Mouse (Mus musculus) CH12.LX (cell line): ENCODE data around the gene Etv2. TPM values are rescaled to one million over a fixed set of nuclear protein-coding genes. Genes with fewer than 3 reads are reported as not detected.

Source experiments
- DNase-seq: peaks from one replicate; pipeline ENCODE4 v3.0.0-alpha.2; 2013; ENCODE audit errors: extremely low read depth
- H3K27ac ChIP-seq: 2 replicates; pipeline ENCODE4 v1.5.1; 2012; ENCODE audit warnings: low read depth, mild to moderate bottlenecking, control low read depth, moderate library complexity; ENCODE audit not compliant: insufficient read depth
- H3K27me3 ChIP-seq: replicated peaks from 2 replicates; pipeline ENCODE3; 2012; ENCODE audit warnings: inconsistent platforms
- H3K36me3 ChIP-seq, 2 experiments: replicated peaks in 1 of 2; 2 replicates each; pipeline versions ENCODE3 to v1.6.1; 2012; ENCODE audit warnings: inconsistent platforms in 1 of 2, low read length in 1 of 2, mild to moderate bottlenecking in 1 of 2, mixed read lengths in 1 of 2, moderate library complexity in 1 of 2; ENCODE audit not compliant: control insufficient read depth in 1 of 2, insufficient read depth in 1 of 2
- H3K4me1 ChIP-seq, 2 experiments: 2 replicates each; pipeline ENCODE4 v1.6.1; 2012; ENCODE audit warnings: inconsistent platforms in 1 of 2, moderate library complexity in 1 of 2; ENCODE audit not compliant: insufficient read depth in 2 of 2, control insufficient read depth in 1 of 2
- H3K4me2 ChIP-seq: 2 replicates; pipeline ENCODE4 v1.6.1; 2012; ENCODE audit warnings: low read depth, mild to moderate bottlenecking, control low read depth; ENCODE audit not compliant: poor library complexity, insufficient read depth, severe bottlenecking
- H3K4me3 ChIP-seq, 3 experiments: fragments of 150-350 bp in 1 of 3; sonication (generic) in 1 of 3; replicated peaks in 1 of 3; 2 replicates each; pipeline versions ENCODE3 to v1.5.1; 2011 to 2012; ENCODE audit warnings: low read depth in 2 of 3, low read length in 2 of 3, mild to moderate bottlenecking in 2 of 3, moderate library complexity in 2 of 3, control low read depth in 1 of 3, improper control_type of control experiment in 1 of 3, inconsistent platforms in 1 of 3, mixed read lengths in 1 of 3; ENCODE audit not compliant: poor library complexity in 1 of 3
- H3K79me2 ChIP-seq: replicated peaks from 2 replicates; pipeline ENCODE4 v1.6.1; 2012; ENCODE audit warnings: mild to moderate bottlenecking, moderate library complexity; ENCODE audit not compliant: control insufficient read depth, poor library complexity, insufficient read depth, severe bottlenecking; ENCODE audit errors: extremely low read depth
- H3K9ac ChIP-seq: 2 replicates; pipeline ENCODE4 v1.6.1; 2012; ENCODE audit warnings: low read depth, mild to moderate bottlenecking, control low read depth, moderate library complexity; ENCODE audit not compliant: insufficient read depth
- H3K9me3 ChIP-seq: replicated peaks from 2 replicates; pipeline ENCODE3; 2012; ENCODE audit warnings: low read length, inconsistent platforms, mixed read lengths
- BHLHE40 ChIP-seq: IDR thresholded peaks from 2 replicates; pipeline ENCODE4 v1.6.1; 2011; ENCODE audit warnings: mild to moderate bottlenecking, low read depth, low read length, improper control_type of control experiment
- ELF1 ChIP-seq: IDR thresholded peaks from 2 replicates; pipeline ENCODE4 v1.6.1; 2014; ENCODE audit warnings: low read depth, mild to moderate bottlenecking, inconsistent platforms, low read length, improper control_type of control experiment
- EP300 ChIP-seq: IDR thresholded peaks from 2 replicates; pipeline ENCODE4 v1.6.1; 2011; ENCODE audit warnings: low read length, improper control_type of control experiment
- ETS1 ChIP-seq: conservative IDR thresholded peaks from 2 replicates; pipeline ENCODE4 v1.6.1; 2012; ENCODE audit warnings: low read depth, mild to moderate bottlenecking, inconsistent platforms, low read length, improper control_type of control experiment, moderate library complexity
- JUN ChIP-seq: IDR thresholded peaks from 2 replicates; pipeline ENCODE4 v1.6.1; 2011; ENCODE audit warnings: low read depth, mild to moderate bottlenecking, low read length, improper control_type of control experiment, moderate library complexity; ENCODE audit not compliant: insufficient read depth
- JUND ChIP-seq: conservative IDR thresholded peaks from 2 replicates; pipeline ENCODE4 v1.6.1; 2011; ENCODE audit warnings: low read depth, low read length, improper control_type of control experiment
- KAT2A ChIP-seq: IDR thresholded peaks from 2 replicates; pipeline ENCODE4 v1.6.1; 2012; ENCODE audit warnings: low read length, improper control_type of control experiment, inconsistent platforms; ENCODE audit not compliant: insufficient replicate concordance
- MAFK ChIP-seq: IDR thresholded peaks from 2 replicates; pipeline ENCODE4 v1.6.1; 2011; ENCODE audit warnings: low read length, improper control_type of control experiment; ENCODE audit not compliant: insufficient replicate concordance
- MYC ChIP-seq: IDR thresholded peaks from 2 replicates; pipeline ENCODE4 v1.6.1; 2011; ENCODE audit warnings: low read depth, mild to moderate bottlenecking, improper control_type of control experiment, low read length
- NELFE ChIP-seq: IDR thresholded peaks from 2 replicates; pipeline ENCODE4 v1.6.1; 2011; ENCODE audit warnings: low read depth, low read length, improper control_type of control experiment
- NRF1 ChIP-seq: IDR thresholded peaks from 2 replicates; pipeline ENCODE4 v1.6.1; 2014; ENCODE audit warnings: low read depth, mild to moderate bottlenecking, inconsistent platforms, low read length, improper control_type of control experiment, moderate library complexity
- RAD21 ChIP-seq: IDR thresholded peaks from 2 replicates; pipeline ENCODE4 v1.6.1; 2011; ENCODE audit warnings: low read depth, mild to moderate bottlenecking, low read length, improper control_type of control experiment, moderate library complexity
- RCOR1 ChIP-seq: conservative IDR thresholded peaks from 2 replicates; pipeline ENCODE4 v1.6.1; 2012; ENCODE audit warnings: low read depth, mild to moderate bottlenecking, inconsistent platforms, low read length, improper control_type of control experiment
- UBTF ChIP-seq: IDR thresholded peaks from 2 replicates; pipeline ENCODE4 v1.6.1; 2012; ENCODE audit warnings: low read depth, mild to moderate bottlenecking, inconsistent platforms, low read length, improper control_type of control experiment, moderate library complexity
- USF1 ChIP-seq: IDR thresholded peaks from 2 replicates; pipeline ENCODE4 v1.6.1; 2014; ENCODE audit warnings: low read depth, mild to moderate bottlenecking, inconsistent platforms, low read length, improper control_type of control experiment
- USF2 ChIP-seq: conservative IDR thresholded peaks from 2 replicates; pipeline ENCODE4 v1.6.1; 2011; ENCODE audit warnings: low read depth, low read length, improper control_type of control experiment
- ZMIZ1 ChIP-seq: IDR thresholded peaks from 2 replicates; pipeline ENCODE4 v1.6.1; 2012; ENCODE audit warnings: low read depth, mild to moderate bottlenecking, inconsistent platforms, low read length, improper control_type of control experiment
- ZNF384 ChIP-seq: IDR thresholded peaks from 2 replicates; pipeline ENCODE4 v1.6.1; 2012; ENCODE audit warnings: low read depth, low read length, improper control_type of control experiment, inconsistent platforms
- dilution Hi-C: fragments of 300-500 bp; cut with MboI; formaldehyde crosslinking; loops from 2 replicates; pipeline ENCODE4 v1.14.3; 2020; ENCODE audit warnings: low sequenced_read_pairs; ENCODE audit not compliant: extremely low pct_unique_long_range_greater_than_20kb, extremely low pct_ligation_motif_present
- in situ Hi-C: fragments of 300-500 bp; cut with MboI; formaldehyde crosslinking; loops from 3 replicates; pipeline ENCODE4 v1.14.3; 2019; ENCODE audit warnings: low sequenced_read_pairs, low pct_ligation_motif_present, low pct_unique_long_range_greater_than_20kb, mixed read lengths
- polyA plus RNA-seq: library from polyadenylated mRNA; unstranded; fragments of >175 nt; gene quantifications from 2 replicates; pipeline ENCODE4 v1.2.1, GENCODE M21; 2012; ENCODE audit warnings: low read depth; ENCODE audit not compliant: insufficient read length
- total RNA-seq, 2 experiments: library from RNA; depleted of rRNA; stranded (reverse); fragments of 300-350 nt in 1 of 2; fragments of >200 nt in 1 of 2; gene quantifications; 2 replicates each; pipeline ENCODE4 v1.2.3; 2012 to 2014

Gene Etv2
- total and polyA plus RNA-seq, 3 experiments: not detected

DNA sequence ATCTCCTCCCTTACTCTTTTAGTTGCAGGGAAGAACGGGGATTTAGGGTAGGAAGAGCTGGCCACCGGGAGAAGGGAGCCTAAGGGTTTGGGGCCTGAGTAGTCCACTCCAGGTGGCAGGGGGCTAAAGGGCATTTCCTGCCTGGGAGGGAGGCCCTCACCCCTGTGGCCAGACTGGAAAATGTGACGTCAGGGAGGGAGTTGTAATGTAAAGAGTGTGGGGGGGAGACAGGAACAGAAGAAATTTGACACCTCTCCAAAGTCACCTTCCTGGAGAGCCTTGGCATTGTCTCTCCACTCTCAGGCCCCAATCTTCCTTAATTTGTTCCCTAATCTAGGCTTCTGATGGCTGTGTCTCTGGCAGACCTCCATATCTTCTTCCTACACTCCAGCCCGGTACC is 3.4 kb upstream of the Etv2 start:
- Histone ChIP-seq H3K36me3 (peaks cover 36 to 43% of the 10 kb centered on the region in 2 experiments), H3K79me2 (no peaks in the 10 kb centered on the region), H3K27ac (no peak overlapping the region), H3K9me3 (no peaks in the 10 kb centered on the region), H3K9ac (no peak overlapping the region), H3K4me3 (no peak overlapping the region), H3K4me2 (no peak overlapping the region), H3K27me3 (no peaks in the 10 kb centered on the region), H3K4me1 (peaks cover 9 to 13% of the 10 kb centered on the region in 2 experiments; a peak in 3 of 4 replicates)
- DNase-seq: no peak
- in situ Hi-C loops (no loop called here), dilution Hi-C loops (no loop called here)
- TF ChIP-seq ETS1 (no peak), JUND (peak; percentile 53; the same call in 1 of the 2 replicates), RCOR1 (no peak), EP300 (no peak), ZMIZ1 (no peak), JUN (peak; percentile 42; the same call in 1 of the 2 replicates), USF1 (no peak), RAD21 (no peak), MYC (no peak), MAFK (no peak), USF2 (no peak)

DNA sequence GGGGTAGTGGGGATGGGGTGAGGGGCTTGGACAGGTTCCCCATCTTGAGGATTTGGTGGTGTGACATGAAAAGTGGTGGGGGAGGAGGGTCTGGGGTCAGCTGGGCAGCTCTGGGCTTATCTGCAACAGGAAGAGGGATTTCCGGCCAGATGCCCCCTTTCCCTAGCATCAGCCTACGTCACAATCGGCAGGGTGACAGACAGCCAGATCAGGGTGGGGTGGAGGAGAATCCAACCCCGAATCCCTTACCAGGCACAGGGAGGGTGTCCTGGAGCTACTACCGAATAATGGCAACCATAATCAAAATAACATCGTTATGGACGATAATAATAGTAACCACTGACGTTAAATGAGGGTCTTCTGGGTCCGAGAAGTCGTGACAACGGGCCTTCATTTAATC is 743 bp upstream of the Etv2 start:
- no peaks in the 10 kb centered on the region for H3K79me2 ChIP-seq
- no peaks in the 10 kb centered on the region for H3K27me3 ChIP-seq
- no peak overlapping the region for H3K4me3 ChIP-seq
- no peak overlapping the region for H3K27ac ChIP-seq
- TF ChIP-seq UBTF: no peak
- no peak for TF ChIP-seq USF1
- no peak for TF ChIP-seq NRF1
- TF ChIP-seq BHLHE40: no peak
- TF ChIP-seq ZNF384: no peak
- TF ChIP-seq KAT2A: no peak
- no peak for TF ChIP-seq ZMIZ1
- TF ChIP-seq NELFE: no peak
- no peak for TF ChIP-seq EP300
- TF ChIP-seq MYC: no peak
- no peak for TF ChIP-seq RCOR1
- TF ChIP-seq ELF1: no peak
- H3K9ac ChIP-seq: no peak overlapping the region
- no peak overlapping the region for H3K4me2 ChIP-seq
- no peak for DNase-seq
- H3K36me3 ChIP-seq: peaks cover 14 to 16% of the 10 kb centered on the region in 2 experiments
- in situ Hi-C loops (no loop called here), dilution Hi-C loops (no loop called here)
- H3K4me1 ChIP-seq: peaks cover 9 to 13% of the 10 kb centered on the region in 2 experiments; a peak in 3 of 4 replicates
- no peaks in the 10 kb centered on the region for H3K9me3 ChIP-seq
